Mouse (Mus musculus) stomach, embryonic 16.5 days (tissue): ENCODE data around the gene Axl. TPM values are rescaled to one million over a fixed set of nuclear protein-coding genes. Genes with fewer than 3 reads are reported as not detected.
A peak's percentile ranks its signal among the peaks of the same experiment; 100 is the strongest.
"Not testable (repeated sequence)": the region's sequence is repeated elsewhere in the genome, so short reads cannot be mapped to it uniquely, and the experiment has no call there.

Experiments
- ATAC-seq: fragments of 200-750 bp; cut with Nextera tagmentation; 2 replicates; pipeline ENCODE4 v1.8.0; 2017; ENCODE audit warnings: moderate number of reproducible peaks, moderate TSS enrichment; ENCODE audit not compliant: insufficient read depth, low FRiP score
- H3K27ac ChIP-seq: fragments of 300-500 bp; sonication (generic); 2 replicates; pipeline ENCODE4 v1.5.1; 2014; ENCODE audit warnings: low read length
- H3K27me3 ChIP-seq: fragments of 300-500 bp; sonication (generic); 2 replicates; pipeline ENCODE4 v1.6.1; 2014; ENCODE audit warnings: low read length, control low read depth, mixed read lengths; ENCODE audit not compliant: control insufficient read depth, insufficient read depth
- H3K36me3 ChIP-seq: fragments of 300-500 bp; sonication (generic); 2 replicates; pipeline ENCODE4 v1.6.1; 2014; ENCODE audit warnings: low read length; ENCODE audit not compliant: control insufficient read depth, insufficient read depth
- H3K4me1 ChIP-seq: fragments of 300-500 bp; sonication (generic); 2 replicates; pipeline ENCODE4 v1.6.1; 2014; ENCODE audit warnings: low read length, control low read depth, mixed read lengths; ENCODE audit not compliant: control insufficient read depth, insufficient read depth
- H3K4me2 ChIP-seq: fragments of 300-500 bp; sonication (generic); 2 replicates; pipeline ENCODE4 v1.6.1; 2014; ENCODE audit warnings: low read depth, low read length, mixed read lengths
- H3K4me3 ChIP-seq: fragments of 300-500 bp; sonication (generic); replicated peaks from 2 replicates; pipeline ENCODE4 v1.5.1; 2014; ENCODE audit warnings: mild to moderate bottlenecking, low read length
- H3K9ac ChIP-seq: fragments of 300-500 bp; sonication (generic); 2 replicates; pipeline ENCODE4 v1.6.1; 2014; ENCODE audit warnings: low read length
- H3K9me3 ChIP-seq: fragments of 300-500 bp; sonication (generic); replicated peaks from 2 replicates; pipeline ENCODE4 v1.6.1; 2016; ENCODE audit warnings: low read length, control low read depth; ENCODE audit not compliant: control insufficient read depth
- WGBS: fragments of 180-500 bp; shearing (Covaris S2); extraction: QIAGEN DNeasy Blood & Tissue Kit; methylation state at CpG from one replicate; pipeline ENCODE4 v1.1.7; 2014; 5-methylcytosine and 5-hydroxymethylcytosine counted together
- polyA plus RNA-seq: library from polyadenylated mRNA; unstranded; fragments of >200 nt; fragmentation: Nextera tagmentation; extraction: Ambion mirVana; gene quantifications from 2 replicates; pipeline ENCODE4 v1.2.1, GENCODE M21; 2015

Axl gene
- polyA plus RNA-seq, 1 experiment from 2014 or later, result 85.1 TPM

DNA sequence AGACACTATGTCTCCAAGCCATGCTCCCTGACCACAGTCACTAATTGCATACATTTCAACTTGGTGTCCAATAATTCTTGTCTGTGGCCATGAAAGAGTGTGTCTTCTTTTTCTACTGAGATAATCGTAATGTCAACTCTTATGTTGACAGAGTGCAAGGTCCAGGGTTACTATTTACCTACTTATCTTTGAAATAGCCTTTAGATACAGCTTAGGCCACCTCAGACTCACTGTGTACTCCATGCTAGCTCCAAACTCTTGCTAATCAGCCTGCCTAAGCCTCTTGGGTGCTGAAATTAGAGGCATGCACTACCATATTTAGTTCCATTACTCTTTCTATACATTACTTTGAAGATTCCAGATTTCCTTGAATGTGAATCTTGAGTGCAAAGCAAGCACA lies 10.9 kb upstream of the Axl start:
- no peaks in the 10 kb centered on the region for H3K9me3 ChIP-seq
- no peak overlapping the region for H3K27ac ChIP-seq
- no peaks in the 10 kb centered on the region for H3K36me3 ChIP-seq
- 63% methylated on average over 1 of the region's 1 CpGs for WGBS
- ATAC-seq, result no peak
- no peak overlapping the region for H3K9ac ChIP-seq
- no peak overlapping the region for H3K4me3 ChIP-seq
- H3K4me2 ChIP-seq, result no peak overlapping the region
- no peaks in the 10 kb centered on the region for H3K27me3 ChIP-seq
- peaks cover 5% of the 10 kb centered on the region for H3K4me1 ChIP-seq

- Histone ChIP-seq H3K27me3 (no peaks in the 10 kb centered on the region), H3K36me3 (no peaks in the 10 kb centered on the region), H3K4me2 (no peak overlapping the region), H3K4me1 (peaks cover 5% of the 10 kb centered on the region), H3K9ac (no peak overlapping the region), H3K27ac (no peak overlapping the region), H3K4me3 (no peak overlapping the region), H3K9me3 (no peaks in the 10 kb centered on the region)
- ATAC-seq, result no peak
- WGBS, result 87% methylated on average over 2 of the region's 2 CpGs
Observed at GRCm38 (mm10) chr7:25798540-25798939, 10.0 kb upstream of the Axl start.

GRCm38 (mm10) chr7:25794775-25795174 lies 6.3 kb upstream of the Axl start:
- H3K27ac ChIP-seq, result no peak overlapping the region
- H3K9me3 ChIP-seq, result no peaks in the 10 kb centered on the region
- no peaks in the 10 kb centered on the region for H3K36me3 ChIP-seq
- no peak overlapping the region for H3K4me3 ChIP-seq
- no peak overlapping the region for H3K4me2 ChIP-seq
- H3K27me3 ChIP-seq, result no peaks in the 10 kb centered on the region
- no peak for ATAC-seq
- H3K4me1 ChIP-seq, result peaks cover 5% of the 10 kb centered on the region; the same call in 1 of the 2 replicates
- WGBS, result 82% methylated on average over 8 of the region's 8 CpGs
- no peak overlapping the region for H3K9ac ChIP-seq

- no peaks in the 10 kb centered on the region for H3K27me3 ChIP-seq
- no peak overlapping the region for H3K4me3 ChIP-seq
- WGBS, result 55% methylated on average over 3 of the region's 3 CpGs
- no peaks in the 10 kb centered on the region for H3K36me3 ChIP-seq
- H3K9ac ChIP-seq, result no peak overlapping the region
- H3K9me3 ChIP-seq, result no peaks in the 10 kb centered on the region
- H3K4me2 ChIP-seq, result no peak overlapping the region
- no peak overlapping the region for H3K27ac ChIP-seq
- ATAC-seq, result no peak
- peaks cover 11% of the 10 kb centered on the region for H3K4me1 ChIP-seq
Observed at GRCm38 (mm10) chr7:25793679-25794078, 5.2 kb upstream of the Axl start.

DNA sequence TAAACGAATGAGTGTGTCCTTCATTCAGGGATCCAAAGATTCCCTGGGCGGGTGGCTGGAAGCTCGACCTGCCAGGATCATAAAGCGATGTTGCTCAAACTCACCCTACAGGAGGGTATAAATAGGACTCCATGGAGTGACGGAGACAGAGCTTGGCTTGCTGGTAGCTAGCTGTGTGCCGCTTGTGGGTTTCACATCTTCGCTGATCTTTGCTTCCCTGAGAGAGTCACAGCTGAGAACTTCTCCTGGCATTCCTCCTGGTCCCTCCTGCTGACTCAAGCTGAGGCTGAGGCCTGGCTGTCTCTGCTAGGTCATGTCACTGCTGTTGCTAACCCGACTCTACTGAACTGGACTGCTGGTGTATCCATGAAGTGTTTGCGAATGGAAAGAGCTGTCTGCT lies 4.5 kb upstream of the Axl start:
- H3K4me3 ChIP-seq, H3K36me3 ChIP-seq, H3K27me3 ChIP-seq, H3K4me2 ChIP-seq, H3K27ac ChIP-seq, H3K9me3 ChIP-seq, H3K9ac ChIP-seq, ATAC-seq: not testable (repeated sequence)
- WGBS, result 69% methylated on average over 9 of the region's 9 CpGs
- peaks cover 11% of the 10 kb centered on the region for H3K4me1 ChIP-seq

- no peak for ATAC-seq
- H3K27ac ChIP-seq, result no peak overlapping the region
- WGBS, result 59% methylated on average over 8 of the region's 8 CpGs
Observed at GRCm38 (mm10) chr7:25790615-25791014, 2.1 kb upstream of the Axl start.

DNA sequence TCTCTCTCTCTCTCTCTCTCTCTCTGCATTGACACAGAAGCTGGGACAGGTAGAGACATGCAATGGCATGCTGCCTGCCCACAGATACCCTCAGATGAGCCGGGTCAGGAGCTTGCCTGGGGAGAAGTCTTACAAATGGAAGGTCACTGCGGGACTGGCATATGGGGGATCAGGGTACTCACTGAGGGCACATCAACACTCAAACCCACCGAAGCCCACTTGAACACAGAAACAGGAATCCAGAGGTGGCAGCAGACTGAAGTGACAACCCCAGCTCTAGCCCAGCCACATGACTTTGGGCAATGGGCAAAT lies 580 bp upstream of the Axl start:
- H3K9ac ChIP-seq, result peak overlapping the region; percentile 78
- H3K4me2 ChIP-seq, result peak overlapping the region; percentile 73
- H3K4me3 ChIP-seq, result peak overlapping the region; percentile 70
- H3K27me3 ChIP-seq, result no peaks in the 10 kb centered on the region
- no peak overlapping the region for H3K27ac ChIP-seq
- 0 out of 2 replicates have a peak, but pooled peaks cover 5% of the 10 kb centered on the region for H3K36me3 ChIP-seq
- ATAC-seq, result no peak
- WGBS, result 33% methylated on average over 3 of the region's 3 CpGs
- H3K9me3 ChIP-seq, result no peaks in the 10 kb centered on the region
- peaks cover 19% of the 10 kb centered on the region for H3K4me1 ChIP-seq

More at GRCm38 (mm10) chr7:25790615-25791014, 2.1 kb upstream of the Axl start:
- H3K9ac ChIP-seq, result no peak overlapping the region
- H3K4me3 ChIP-seq, result no peak overlapping the region
- H3K27me3 ChIP-seq, result no peaks in the 10 kb centered on the region
- H3K4me2 ChIP-seq, result no peak overlapping the region
- 0 out of 2 replicates have a peak, but pooled peaks cover 4% of the 10 kb centered on the region for H3K36me3 ChIP-seq
- peaks cover 19% of the 10 kb centered on the region for H3K4me1 ChIP-seq
- no peaks in the 10 kb centered on the region for H3K9me3 ChIP-seq

GRCm38 (mm10) chr7:25787456-25788219 lies 867 bp downstream of the Axl start:
- Histone ChIP-seq H3K9ac (peak overlapping the region; percentile 78), H3K27me3 (no peaks in the 10 kb centered on the region), H3K4me2 (peak overlapping the region; percentile 73), H3K4me3 (peak overlapping the region; percentile 70), H3K27ac (peak overlapping the region; percentile 86; the same call in 1 of the 2 replicates), H3K36me3 (0 out of 2 replicates have a peak, but pooled peaks cover 5% of the 10 kb centered on the region), H3K4me1 (peaks cover 19% of the 10 kb centered on the region), H3K9me3 (no peaks in the 10 kb centered on the region)
- ATAC-seq, result 0 out of 2 replicates have a peak, but pooled peaks have one; percentile 6
- WGBS, result 17% methylated on average over 9 of the region's 9 CpGs

- Histone ChIP-seq H3K4me2 (peak overlapping the region; percentile 73; the same call in 1 of the 2 replicates), H3K27ac (no peak overlapping the region), H3K4me3 (peak overlapping the region; percentile 70; the same call in 1 of the 2 replicates), H3K36me3 (0 out of 2 replicates have a peak, but pooled peaks cover 5% of the 10 kb centered on the region), H3K4me1 (peaks cover 23% of the 10 kb centered on the region), H3K9ac (peak overlapping the region; percentile 78), H3K9me3 (no peaks in the 10 kb centered on the region), H3K27me3 (no peaks in the 10 kb centered on the region)
- 50% methylated on average over 4 of the region's 4 CpGs for WGBS
- ATAC-seq, result no peak
Observed at GRCm38 (mm10) chr7:25786974-25787373, 1.5 kb downstream of the Axl start.
